Mouse (Mus musculus) left cerebral cortex, adult 18-20 months (tissue): ENCODE results near the gene Diras2. TPM values are rescaled to one million over a fixed set of nuclear protein-coding genes. Genes with fewer than 3 reads are reported as not detected.
"Not testable (repeated sequence)": the region's sequence is repeated elsewhere in the genome, so short reads cannot be mapped to it uniquely, and the experiment has no call there.

ENCODE experiments used
- DNase-seq, 2 experiments: peaks; one replicate each; pipeline ENCODE4 v3.0.0; 2021 to 2022; ENCODE audit warnings: low spot score in 2 of 2, mixed read lengths in 1 of 2
- total RNA-seq, 2 experiments: library from RNA; stranded (reverse); gene quantifications; 2 replicates each; pipeline ENCODE4 v1.2.3; 2021

Gene Diras2
- total RNA-seq, 2 experiments from 2014 or later, result 149 to 165 TPM

DNA sequence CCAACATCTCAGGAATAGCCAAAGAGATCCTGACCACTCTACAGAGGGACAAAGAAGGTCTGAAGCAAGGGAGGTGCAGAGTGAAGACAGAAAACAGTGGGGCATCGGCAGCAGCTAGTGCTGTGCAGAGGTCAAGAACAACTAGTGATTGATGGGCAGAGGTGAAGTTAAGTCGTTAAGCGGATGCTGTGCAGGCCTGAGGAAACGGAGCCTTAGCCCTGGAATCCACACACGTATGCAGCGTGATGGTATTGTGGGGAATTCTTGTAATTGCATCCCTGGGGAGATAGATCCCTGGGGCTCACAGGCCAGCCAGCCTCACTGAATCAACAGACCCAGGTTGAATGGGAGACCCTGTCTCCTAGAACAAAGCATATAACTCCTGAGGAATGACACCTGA lies 9.9 kb downstream of the Diras2 start:
- DNase-seq, result no peak

DNA sequence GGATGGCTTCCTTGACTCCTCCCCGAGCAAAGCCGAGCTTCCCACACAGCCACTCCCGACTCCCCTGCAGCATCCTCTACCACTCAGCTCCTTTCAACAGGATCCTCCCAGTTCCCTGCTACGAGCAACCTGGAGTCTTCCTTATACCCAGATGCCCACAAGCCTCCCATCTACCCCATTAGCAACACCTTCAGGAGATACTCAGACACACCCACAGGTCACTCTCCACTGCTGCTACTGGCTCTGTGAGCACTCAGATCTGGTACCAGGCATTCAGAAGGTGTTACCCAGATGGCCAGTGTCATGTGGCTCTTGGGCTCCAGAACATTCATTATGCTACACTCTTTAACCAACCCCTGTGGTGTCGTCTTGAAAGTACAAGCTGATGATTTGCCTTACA lies 11.7 kb downstream of the Diras2 start:
- no peak for DNase-seq

DNA sequence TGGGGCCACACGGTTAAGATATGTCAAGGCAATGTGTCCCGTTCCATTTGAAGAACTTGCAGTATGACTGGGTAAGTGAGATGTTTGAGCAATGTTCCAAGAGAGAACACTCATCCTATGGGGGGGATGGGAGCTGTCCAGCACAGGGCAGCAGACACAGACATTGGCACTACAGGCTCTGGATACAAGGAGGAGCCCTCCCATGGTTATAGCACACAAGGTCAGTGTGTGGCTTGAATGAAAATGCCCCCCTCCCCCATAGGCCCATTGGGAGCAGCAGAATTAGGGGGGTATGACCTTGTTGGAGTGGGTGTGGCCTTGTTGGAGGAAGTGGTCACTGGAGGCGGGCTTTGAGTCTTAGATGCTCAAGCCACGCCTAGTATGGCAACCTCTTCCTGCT lies 12.7 kb downstream of the Diras2 start:
- no peak for DNase-seq

- DNase-seq, result no peak
These were observed 14.1 kb downstream of the Diras2 start for GRCm38 (mm10) chr13:52517021-52517420.

DNA sequence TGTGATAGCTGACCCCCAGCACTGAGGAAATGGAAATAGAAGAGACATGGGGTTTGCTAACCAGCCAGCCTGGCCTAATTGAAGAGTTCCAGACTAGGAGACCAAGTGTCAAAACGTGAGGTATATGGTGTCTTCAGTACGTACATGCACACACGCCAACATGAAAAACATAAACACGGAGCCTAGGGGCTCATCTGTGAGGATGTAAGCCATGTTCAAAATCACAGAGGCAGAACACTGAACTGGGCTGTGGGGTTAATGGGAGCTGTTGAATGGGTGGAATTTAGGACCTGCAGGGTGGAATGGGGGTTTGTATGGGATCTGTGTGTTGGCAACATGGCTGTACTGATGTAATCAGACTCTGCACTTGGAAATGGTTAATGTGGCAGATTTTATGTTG lies 14.5 kb downstream of the Diras2 start:
- no peak for DNase-seq

GRCm38 (mm10) chr13:52516051-52516450 lies 15.0 kb downstream of the Diras2 start:
- DNase-seq, result no peak

DNA sequence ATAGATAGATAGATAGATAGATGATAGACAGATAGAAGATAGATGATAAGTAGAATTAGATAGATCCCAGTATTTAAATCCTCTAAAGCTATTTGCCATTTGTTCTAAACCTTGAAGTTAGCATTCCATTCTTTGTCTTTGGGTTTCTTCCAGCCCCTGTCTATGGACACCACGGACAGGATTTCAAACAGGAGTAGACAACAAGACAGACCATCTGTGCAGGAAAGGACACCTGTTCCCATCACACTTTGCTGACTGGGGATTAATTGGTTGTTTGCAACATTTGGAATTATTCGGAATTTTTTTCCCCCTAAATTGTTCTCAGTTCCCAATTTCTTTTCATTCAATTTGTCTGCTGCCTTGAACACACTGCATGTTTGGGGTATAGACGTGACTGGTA lies 17.5 kb downstream of the Diras2 start:
- no peak for DNase-seq

DNA sequence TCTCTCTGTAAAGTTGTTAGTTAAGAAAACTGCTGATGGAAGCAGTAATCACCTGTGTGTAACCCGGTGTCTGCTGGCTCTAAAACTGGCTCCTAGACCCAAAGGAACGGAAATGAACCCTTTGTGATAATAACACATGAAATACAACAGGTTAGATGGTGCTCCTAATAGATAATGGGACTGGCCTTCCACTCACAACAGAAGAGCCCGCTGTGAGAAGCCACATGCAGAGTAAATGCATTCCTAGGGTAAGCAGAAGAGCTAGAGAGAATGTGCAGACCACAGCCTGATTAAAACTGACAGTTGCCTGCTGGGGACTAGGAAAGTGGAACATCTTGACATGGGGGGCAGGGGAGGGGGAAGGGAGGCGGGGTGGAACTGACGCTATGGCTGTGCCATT lies 18.7 kb downstream of the Diras2 start:
- no peak for DNase-seq

DNA sequence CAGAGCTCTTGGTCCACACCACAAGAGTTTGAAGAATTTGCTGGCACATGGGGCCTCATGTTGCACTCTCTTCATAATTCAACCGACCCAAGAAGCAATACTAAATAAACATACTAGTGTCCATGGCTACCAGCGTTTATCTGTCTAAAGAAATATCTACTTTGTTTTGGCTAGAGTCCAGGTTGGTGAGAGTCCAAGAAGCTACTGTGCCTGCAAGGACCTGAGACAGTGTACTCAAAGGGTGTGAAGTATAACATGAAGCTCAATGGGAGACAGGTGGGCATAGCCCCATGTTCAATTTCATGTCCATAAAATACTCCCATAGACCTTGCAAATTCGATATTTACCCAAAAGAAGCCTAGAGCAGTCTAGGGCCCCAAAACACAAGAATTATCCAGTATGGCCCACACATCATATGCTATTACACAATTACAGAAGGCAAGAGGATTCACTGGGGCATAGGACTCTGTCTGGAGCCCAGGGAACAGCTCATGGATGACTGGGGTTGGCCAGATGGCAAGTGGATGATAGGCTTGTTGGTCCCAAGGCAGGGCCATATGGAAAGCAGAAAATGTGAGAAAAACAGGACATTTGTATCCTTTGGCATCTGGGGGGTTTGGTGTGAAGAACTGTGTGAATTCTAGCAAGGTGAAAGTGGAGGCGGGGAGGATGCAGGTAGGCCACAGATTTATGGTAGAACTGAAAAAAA lies 20.8 kb downstream of the Diras2 start:
- DNase-seq, result no peak

DNA sequence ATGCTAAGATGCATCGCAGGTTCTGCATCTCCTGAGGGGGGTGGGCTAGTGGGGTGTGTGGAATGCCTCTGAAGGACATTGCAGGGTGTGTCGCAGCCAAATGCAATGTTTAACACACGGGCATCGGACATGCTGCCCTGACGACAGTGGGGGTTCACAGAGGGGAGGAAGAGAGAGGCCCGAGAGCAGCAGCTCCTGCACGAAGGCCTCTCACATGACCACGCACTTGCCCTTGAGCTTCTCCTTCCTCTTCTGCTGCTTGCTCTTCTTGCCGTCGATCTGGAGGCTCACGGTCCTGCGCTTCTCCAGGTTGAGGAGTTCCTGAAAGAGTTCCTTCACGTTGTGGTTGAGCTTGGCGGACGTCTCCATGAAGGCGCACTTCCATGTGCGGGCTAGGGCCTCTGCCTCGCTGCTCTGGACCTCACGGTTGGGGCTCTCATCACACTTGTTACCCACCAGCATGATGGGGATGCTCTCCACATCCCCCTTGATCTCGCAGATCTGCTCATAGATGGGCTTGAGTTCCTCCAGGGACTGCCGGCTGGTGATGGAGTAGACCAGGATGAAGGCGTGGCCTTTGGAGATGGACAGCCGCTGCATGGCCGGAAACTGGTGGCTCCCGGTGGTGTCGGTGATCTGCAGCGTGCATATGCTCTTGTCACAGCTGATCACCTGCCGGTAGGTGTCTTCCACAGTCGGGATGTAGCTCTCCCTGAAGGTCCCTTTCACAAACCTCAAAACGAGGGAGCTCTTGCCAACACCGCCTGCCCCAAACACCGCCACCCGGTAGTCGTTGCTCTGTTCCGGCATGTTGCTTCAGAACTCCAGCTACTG lies 23.4 kb downstream of the Diras2 start:
- no peak for DNase-seq

- not testable (repeated sequence) for DNase-seq
These were observed 24.3 kb downstream of the Diras2 start for GRCm38 (mm10) chr13:52506822-52507221.

DNA sequence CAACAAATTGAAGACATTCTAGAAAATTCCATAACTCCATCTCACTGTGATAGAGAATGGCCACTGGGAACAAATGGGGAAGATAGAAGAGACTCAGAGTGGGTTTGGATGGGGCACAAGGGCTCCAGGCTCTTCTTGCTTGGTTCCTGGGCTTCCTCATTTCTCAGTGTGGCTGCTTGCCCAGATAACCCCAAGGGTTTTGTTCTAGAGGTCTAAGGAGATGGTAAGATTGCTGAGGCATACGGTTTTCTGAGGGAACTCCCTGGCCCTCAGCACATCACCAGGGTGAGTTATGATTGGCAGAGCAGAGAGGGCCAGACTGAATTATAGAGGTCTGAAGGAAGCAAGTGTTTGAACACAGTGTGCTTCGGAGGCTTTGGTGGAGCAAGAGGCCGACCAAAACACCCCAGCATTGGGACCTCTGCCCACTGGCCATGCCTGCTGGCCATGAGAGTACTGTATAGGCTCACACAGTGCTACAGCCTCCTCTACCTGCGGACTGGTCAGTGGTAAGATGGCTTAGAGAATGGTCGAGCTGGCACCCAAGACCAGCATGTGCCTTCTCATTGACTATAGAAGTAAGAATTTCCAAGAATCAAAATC lies 25.3 kb downstream of the Diras2 start:
- not testable (repeated sequence) for DNase-seq

- peak; percentile 76 to 79 for DNase-seq
These were observed 29.4 kb downstream of the Diras2 start for GRCm38 (mm10) chr13:52501686-52502085.

DNA sequence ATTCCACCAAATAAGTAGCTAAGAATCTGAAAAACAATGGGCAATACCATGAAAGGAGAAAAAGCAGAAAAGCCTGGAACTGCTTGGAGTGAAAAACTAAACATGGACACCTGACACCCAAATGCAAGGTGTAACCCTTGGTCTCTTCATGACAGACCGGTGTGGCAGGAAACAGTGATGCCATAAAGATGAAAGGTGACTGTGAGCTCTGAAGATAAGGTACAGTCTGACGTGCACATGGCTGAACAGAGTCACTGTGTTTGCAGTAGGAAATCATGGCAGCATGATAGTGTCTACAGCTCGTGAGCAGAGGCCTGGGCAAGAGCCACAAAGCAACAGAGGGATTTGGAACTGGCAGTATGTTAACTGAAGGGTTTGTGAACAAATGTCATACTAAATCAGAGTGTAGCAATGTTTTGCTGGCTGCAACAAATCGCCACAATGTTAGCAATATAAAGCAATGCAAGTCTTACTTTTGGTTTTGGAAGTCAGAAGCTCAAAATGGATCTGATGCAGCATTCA lies 34.0 kb downstream of the Diras2 start:
- DNase-seq, result no peak

GRCm38 (mm10) chr13:52488821-52489220 lies 42.3 kb downstream of the Diras2 start:
- DNase-seq, result no peak

DNA sequence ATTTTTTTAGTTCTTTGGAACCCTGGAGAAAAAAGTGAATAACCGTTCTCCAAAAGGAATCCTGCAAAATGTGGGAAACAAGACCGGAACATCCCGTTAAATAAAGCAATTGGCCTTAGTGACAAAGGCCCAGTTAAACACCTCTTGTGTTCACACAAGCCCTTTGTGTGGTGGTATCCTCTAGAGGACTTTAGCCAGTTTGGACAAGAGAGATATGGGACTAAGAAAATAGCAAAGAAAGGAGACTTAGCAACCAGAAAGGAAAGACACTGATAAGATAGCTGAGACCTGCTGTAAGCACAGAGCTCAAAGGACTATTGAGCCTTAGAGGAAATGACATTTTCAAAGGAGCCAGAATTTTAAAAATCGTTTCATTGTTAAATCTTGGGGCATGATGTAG lies 47.0 kb downstream of the Diras2 start:
- no peak for DNase-seq

DNA sequence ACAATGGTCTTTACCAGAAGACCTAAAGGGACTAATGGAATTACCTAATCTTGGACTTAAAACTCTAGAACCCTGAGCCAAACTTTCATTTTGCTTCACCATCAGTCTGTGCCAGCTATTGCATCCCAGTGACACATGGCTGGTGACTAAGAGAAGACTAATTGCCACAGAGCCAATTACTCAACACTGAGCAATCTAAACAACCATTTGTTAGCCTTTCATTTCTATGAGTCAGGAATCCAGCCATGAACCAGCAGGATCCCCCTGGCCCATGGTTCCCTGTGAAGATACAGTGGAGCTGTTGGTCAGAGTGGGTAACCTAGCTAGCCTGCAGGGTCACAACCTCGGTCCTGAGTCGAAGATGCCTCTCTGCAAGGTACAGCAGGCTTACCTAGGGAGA lies 49.3 kb downstream of the Diras2 start:
- DNase-seq, result no peak

DNA sequence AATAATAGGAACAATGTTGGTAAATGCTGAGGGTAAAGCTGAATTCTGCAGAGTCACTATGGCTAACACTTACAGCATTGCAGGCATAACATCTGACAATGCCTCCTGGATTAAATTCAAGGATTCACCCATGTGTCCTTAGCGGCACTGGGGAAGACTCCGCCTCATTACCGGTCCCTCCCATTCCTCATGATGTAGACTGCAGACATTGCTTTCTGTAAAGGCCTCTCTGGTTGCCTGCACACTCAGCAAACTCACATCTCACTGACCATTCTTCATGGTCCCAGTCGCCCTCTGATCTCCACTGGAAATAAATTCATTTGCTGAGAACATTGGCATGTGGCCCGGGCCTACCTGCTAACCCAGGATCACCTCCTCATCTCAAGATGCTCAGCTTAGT lies 51.9 kb downstream of the Diras2 start:
- no peak for DNase-seq

GRCm38 (mm10) chr13:52476998-52477601 lies 54.0 kb downstream of the Diras2 start:
- no peak for DNase-seq

GRCm38 (mm10) chr13:52476222-52476621 lies 54.9 kb downstream of the Diras2 start:
- DNase-seq, result no peak

DNA sequence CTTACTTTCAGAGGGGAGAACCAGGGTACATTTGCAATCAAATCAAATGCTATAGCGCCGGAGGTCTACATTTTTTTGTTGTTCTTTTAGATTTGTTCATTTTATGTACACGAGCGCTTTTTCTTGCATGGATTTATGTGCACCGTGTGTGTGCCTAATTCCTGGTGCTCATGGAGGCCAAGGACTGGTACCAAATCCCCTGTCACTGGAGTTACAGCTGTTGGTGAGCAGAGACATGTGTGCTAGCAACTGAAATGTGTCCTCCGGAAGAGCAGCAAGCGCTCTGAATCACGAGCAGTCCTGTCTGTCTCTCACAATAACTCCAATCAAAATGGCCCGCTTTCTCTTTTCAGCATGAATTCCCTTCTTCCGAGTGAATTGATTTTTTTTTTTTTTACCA lies 55.8 kb downstream of the Diras2 start:
- no peak for DNase-seq

GRCm38 (mm10) chr13:52474807-52475206 lies 56.3 kb downstream of the Diras2 start:
- no peak for DNase-seq
